Mouse (Mus musculus): ENCODE measurements around the gene Pitpnc1. TPM values are rescaled to one million over a fixed set of nuclear protein-coding genes. Genes with fewer than 3 reads are reported as not detected.

Gene Pitpnc1
- total and polyA plus RNA-seq, 3 experiments = 2.4 to 5.4 (median 3.6) TPM

DNA sequence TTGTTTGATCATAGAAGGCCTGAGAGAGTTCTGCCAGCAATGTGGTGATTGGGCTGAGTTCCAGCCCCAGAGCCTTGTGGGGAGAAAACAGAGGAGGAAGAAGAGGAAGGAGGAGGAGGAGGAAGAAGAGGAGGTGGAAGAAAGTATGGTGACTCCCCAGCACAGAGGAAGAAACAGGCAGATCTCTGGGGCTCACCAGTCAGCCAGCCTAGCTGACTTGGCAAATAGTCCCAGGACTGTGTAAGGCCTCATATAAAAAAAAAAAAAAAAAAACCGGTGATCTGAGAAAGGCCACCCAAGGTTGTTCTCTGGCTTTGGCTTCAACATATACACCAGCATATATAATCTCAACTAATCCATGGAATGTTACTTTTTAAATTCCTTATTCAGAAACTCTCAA lies 4.5 kb downstream of the Pitpnc1 start:
- H3K4me1 ChIP-seq (ENCODE audit: control insufficient read depth in 1 of 2, insufficient read depth in 2 of 2) = peaks cover 3 to 14% of the 10 kb centered on the region in 2 experiments; a peak in 3 of 4 replicates
- DNase-seq (ENCODE audit: extremely low read depth) = no peak
- peaks cover 4% of the 10 kb centered on the region for H3K9me3 ChIP-seq (replicated peaks; ENCODE audit: low read length)
- no peak overlapping the region for H3K27ac ChIP-seq (ENCODE audit: insufficient read depth, low read depth)
- H3K27me3 ChIP-seq (replicated peaks) = no peaks in the 10 kb centered on the region
- no peaks in the 10 kb centered on the region for H3K79me2 ChIP-seq (replicated peaks; ENCODE audit: control insufficient read depth, extremely low read depth, insufficient read depth, poor library complexity, severe bottlenecking)
- H3K36me3 ChIP-seq (replicated peaks in 1 of 2; ENCODE audit: control insufficient read depth in 1 of 2, insufficient read depth in 1 of 2, low read length in 1 of 2) = peaks cover 0 to 3% of the 10 kb centered on the region in 2 experiments
- H3K9ac ChIP-seq (ENCODE audit: insufficient read depth, low read depth) = no peak overlapping the region
- no peak for TF ChIP-seq IRF4 (IDR thresholded peaks at IDR 0.05; ENCODE audit: low read depth, low read length)
- TF ChIP-seq ZNF384 (IDR thresholded peaks at IDR 0.05; ENCODE audit: low read depth, low read length) = peak; percentile 11; the same call in 1 of the 2 replicates
- in situ Hi-C loops (cut with MboI; ENCODE audit: low pct_ligation_motif_present, low pct_unique_long_range_greater_than_20kb, low sequenced_read_pairs) (no loop called here), dilution Hi-C loops (cut with MboI; ENCODE audit: extremely low pct_ligation_motif_present, extremely low pct_unique_long_range_greater_than_20kb, low sequenced_read_pairs) (no loop called here)
- H3K4me3 ChIP-seq (replicated peaks in 1 of 3; ENCODE audit: low read depth in 2 of 3, low read length in 2 of 3, poor library complexity in 1 of 3) = no peak overlapping the region
- H3K4me2 ChIP-seq (ENCODE audit: insufficient read depth, low read depth, poor library complexity, severe bottlenecking) = no peak overlapping the region

DNA sequence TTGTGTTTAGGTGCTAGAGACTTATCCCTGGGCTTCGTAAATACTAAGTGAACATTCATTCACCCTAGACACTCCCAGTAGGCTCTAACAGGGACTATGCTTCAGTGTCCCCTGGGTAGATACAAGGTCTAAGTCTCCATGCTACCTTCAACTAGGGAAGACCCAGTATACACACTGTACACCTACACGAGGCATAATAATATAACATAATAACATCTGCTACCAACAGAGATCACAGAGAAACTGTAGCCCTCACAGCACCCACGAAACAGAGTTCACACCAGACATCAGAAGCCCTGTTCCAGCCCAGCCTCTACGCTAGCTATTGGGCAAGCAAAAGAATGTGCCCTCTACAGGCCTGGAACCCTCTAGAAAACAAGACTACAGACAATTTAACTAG lies 5.5 kb downstream of the Pitpnc1 start:
- no peak for TF ChIP-seq TCF12 (IDR thresholded peaks at IDR 0.05; ENCODE audit: low read depth, low read length)
- TF ChIP-seq MAZ (IDR thresholded peaks at IDR 0.05; ENCODE audit: low read depth, low read length) = no peak
- no peak for TF ChIP-seq ZMIZ1 (IDR thresholded peaks at IDR 0.05; ENCODE audit: low read depth, low read length)
- no peak for TF ChIP-seq RCOR1 (conservative IDR thresholded peaks at IDR 0.05; ENCODE audit: low read depth, low read length)
- no peak for TF ChIP-seq CHD2 (IDR thresholded peaks at IDR 0.05; ENCODE audit: low read length)
- peaks cover 4% of the 10 kb centered on the region for H3K9me3 ChIP-seq (replicated peaks; ENCODE audit: low read length)
- no peaks in the 10 kb centered on the region for H3K27me3 ChIP-seq (replicated peaks)
- H3K9ac ChIP-seq (ENCODE audit: insufficient read depth, low read depth) = no peak overlapping the region
- no peak for DNase-seq (ENCODE audit: extremely low read depth)
- no peak overlapping the region for H3K27ac ChIP-seq (ENCODE audit: insufficient read depth, low read depth)
- dilution Hi-C loops (cut with MboI; ENCODE audit: extremely low pct_ligation_motif_present, extremely low pct_unique_long_range_greater_than_20kb, low sequenced_read_pairs) (no loop called here), in situ Hi-C loops (cut with MboI; ENCODE audit: low pct_ligation_motif_present, low pct_unique_long_range_greater_than_20kb, low sequenced_read_pairs) (no loop called here)
- peaks cover 3 to 11% of the 10 kb centered on the region in 2 experiments; a peak in 3 of 4 replicates for H3K4me1 ChIP-seq (ENCODE audit: control insufficient read depth in 1 of 2, insufficient read depth in 2 of 2)
- no peak overlapping the region for H3K4me2 ChIP-seq (ENCODE audit: insufficient read depth, low read depth, poor library complexity, severe bottlenecking)
- no peak overlapping the region for H3K4me3 ChIP-seq (replicated peaks in 1 of 3; ENCODE audit: low read depth in 2 of 3, low read length in 2 of 3, poor library complexity in 1 of 3)
- H3K79me2 ChIP-seq (replicated peaks; ENCODE audit: control insufficient read depth, extremely low read depth, insufficient read depth, poor library complexity, severe bottlenecking) = no peaks in the 10 kb centered on the region
- peaks cover 0 to 3% of the 10 kb centered on the region in 2 experiments for H3K36me3 ChIP-seq (replicated peaks in 1 of 2; ENCODE audit: control insufficient read depth in 1 of 2, insufficient read depth in 1 of 2, low read length in 1 of 2)

DNA sequence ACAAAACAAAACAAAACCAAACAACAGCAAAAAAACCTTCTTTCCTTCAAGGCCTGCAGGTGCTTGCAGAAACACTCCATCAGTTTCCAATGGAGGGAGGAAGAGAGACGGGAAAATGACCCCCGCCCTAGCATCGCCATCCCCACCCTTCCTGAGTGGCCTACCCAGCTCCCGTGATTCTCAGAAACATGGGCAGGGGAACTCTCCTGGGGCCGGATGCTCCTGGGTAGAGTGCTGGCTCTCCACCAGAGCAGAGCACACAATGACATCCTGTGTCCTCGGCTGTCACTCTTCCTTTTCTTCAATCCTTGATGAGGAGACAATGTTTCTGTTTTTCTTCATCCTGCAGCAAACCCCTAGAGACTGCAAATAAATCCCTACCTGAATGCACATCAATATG lies 6.4 kb downstream of the Pitpnc1 start:
- Histone ChIP-seq H3K4me1 (ENCODE audit: control insufficient read depth in 1 of 2, insufficient read depth in 2 of 2) (peaks cover 3 to 12% of the 10 kb centered on the region in 2 experiments; a peak in 3 of 4 replicates), H3K4me2 (ENCODE audit: insufficient read depth, low read depth, poor library complexity, severe bottlenecking) (no peak overlapping the region), H3K27ac (ENCODE audit: insufficient read depth, low read depth) (no peak overlapping the region), H3K9me3 (replicated peaks; ENCODE audit: low read length) (peaks cover 4% of the 10 kb centered on the region), H3K9ac (ENCODE audit: insufficient read depth, low read depth) (no peak overlapping the region), H3K27me3 (replicated peaks) (no peaks in the 10 kb centered on the region), H3K4me3 (replicated peaks in 1 of 3; ENCODE audit: low read depth in 2 of 3, low read length in 2 of 3, poor library complexity in 1 of 3) (no peak overlapping the region), H3K36me3 (replicated peaks in 1 of 2; ENCODE audit: control insufficient read depth in 1 of 2, insufficient read depth in 1 of 2, low read length in 1 of 2) (peaks cover 0 to 3% of the 10 kb centered on the region in 2 experiments), H3K79me2 (replicated peaks; ENCODE audit: control insufficient read depth, extremely low read depth, insufficient read depth, poor library complexity, severe bottlenecking) (no peaks in the 10 kb centered on the region)
- TF ChIP-seq HCFC1 (IDR thresholded peaks at IDR 0.05; ENCODE audit: low read depth, low read length) (no peak), MEF2A (IDR thresholded peaks at IDR 0.05; ENCODE audit: borderline replicate concordance, low read depth, low read length) (no peak), PAX5 (IDR thresholded peaks at IDR 0.05; ENCODE audit: low read length) (no peak), KAT2A (IDR thresholded peaks at IDR 0.05; ENCODE audit: insufficient replicate concordance, low read length) (no peak), USF1 (IDR thresholded peaks at IDR 0.05; ENCODE audit: low read depth, low read length) (no peak), CHD2 (IDR thresholded peaks at IDR 0.05; ENCODE audit: low read length) (no peak), EP300 (IDR thresholded peaks at IDR 0.05; ENCODE audit: low read length) (no peak), USF2 (conservative IDR thresholded peaks at IDR 0.05; ENCODE audit: low read depth, low read length) (no peak), SIN3A (IDR thresholded peaks at IDR 0.05; ENCODE audit: low read length) (no peak), TCF12 (IDR thresholded peaks at IDR 0.05; ENCODE audit: low read depth, low read length) (no peak), ETS1 (conservative IDR thresholded peaks at IDR 0.05; ENCODE audit: low read depth, low read length) (no peak)
- DNase-seq (ENCODE audit: extremely low read depth) = no peak
- in situ Hi-C loops (cut with MboI; ENCODE audit: low pct_ligation_motif_present, low pct_unique_long_range_greater_than_20kb, low sequenced_read_pairs) (no loop called here), dilution Hi-C loops (cut with MboI; ENCODE audit: extremely low pct_ligation_motif_present, extremely low pct_unique_long_range_greater_than_20kb, low sequenced_read_pairs) (no loop called here)
